Mouse (Mus musculus) Patski (cell line): ENCODE measurements around the gene Mapt. TPM values are rescaled to one million over a fixed set of nuclear protein-coding genes. Genes with fewer than 3 reads are reported as not detected.

ENCODE experiments used
- ATAC-seq: fragments of 100-300 bp; one replicate; pipeline ENCODE4 v1.8.0; 2021
- CTCF ChIA-PET: fragments of 350-600 bp; sonication (Branson Sonifier 250); formaldehyde crosslinking; loops from one replicate; lab custom pipeline; 2022; ENCODE audit warnings: inconsistent platforms; lab: Charles Lee
- POLR2A ChIA-PET: fragments of 350-600 bp; sonication (Branson Sonifier 250); formaldehyde crosslinking; loops from one replicate; lab custom pipeline; 2022; ENCODE audit warnings: antibody characterized with exemption, inconsistent platforms; lab: Charles Lee
- DNase-seq: peaks from one replicate; pipeline ENCODE4 v3.0.0-alpha.2; 2011; ENCODE audit warnings: low read depth, low spot score
- H3K27me3 ChIP-seq: fragments of 371-371 bp; one replicate; pipeline ENCODE4 v1.5.1; 2021
- CTCF ChIP-seq: fragments of 100-300 bp; IDR thresholded peaks from one replicate; pipeline ENCODE4 v1.5.1; 2021
- in situ Hi-C: fragments of 300-500 bp; cut with MboI; formaldehyde crosslinking; loops from 3 replicates; pipeline ENCODE4 v1.11.1; 2018; ENCODE audit warnings: low pct_unique_long_range_greater_than_20kb, mixed read lengths
- polyA plus RNA-seq: library from polyadenylated mRNA; unstranded; gene quantifications from one replicate; pipeline ENCODE4 v1.2.3, GENCODE M21; 2021

The Mapt gene
- polyA plus RNA-seq, 1 experiment from 2014 or later: 27.2 TPM

DNA sequence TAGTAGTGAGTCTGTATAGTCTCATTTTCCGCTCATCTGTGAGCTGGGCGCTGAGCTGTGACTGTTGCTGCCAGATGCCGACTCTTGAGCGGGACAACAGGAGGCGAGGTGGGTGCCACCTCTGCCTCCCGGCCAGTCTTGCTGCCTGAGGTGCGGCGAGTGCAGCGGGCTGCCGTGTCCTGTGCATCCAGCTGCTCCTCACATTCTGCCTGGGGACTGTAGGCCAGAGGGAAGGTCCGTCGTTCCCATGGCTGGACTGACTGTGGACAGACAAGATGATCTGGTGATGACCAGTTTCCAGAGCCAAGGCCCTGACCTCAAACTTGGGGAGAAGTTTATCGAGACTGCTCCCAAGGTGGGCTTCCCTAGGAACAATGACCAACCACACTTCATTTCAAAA lies 103.8 kb downstream of the Mapt start:
- no peak for ATAC-seq
- POLR2A ChIA-PET: no interaction called here
- TF ChIP-seq CTCF: no peak
- no peak for DNase-seq
- CTCF ChIA-PET: interaction anchor here (0.7 to 0.9 kb wide), 2 partner anchors 8 to 10 kb away, joined by 3 read pairs; no protein-coding TSS in a partner anchor
- in situ Hi-C loops: no loop called here
- H3K27me3 ChIP-seq: no peaks in the 10 kb centered on the region

- POLR2A ChIA-PET: interaction anchor here (0.7 to 0.9 kb wide), 2 partner anchors 14 to 95 kb away, joined by 3 to 4 read pairs; no protein-coding TSS in a partner anchor
- in situ Hi-C loops: no loop called here
- no peaks in the 10 kb centered on the region for H3K27me3 ChIP-seq
- DNase-seq (no peak), ATAC-seq (no peak)
- TF ChIP-seq CTCF: peak; percentile 61
- CTCF ChIA-PET: interaction anchor here (0.7 to 1.8 kb wide), 7 partner anchors 9 to 155 kb away, joined by 3 to 7 read pairs (median 4); no protein-coding TSS in a partner anchor
Observed at GRCm38 (mm10) chr11:104346931-104347330, 115.7 kb downstream of the Mapt start.

GRCm38 (mm10) chr11:104361790-104362189 lies 130.6 kb downstream of the Mapt start:
- ATAC-seq: peak; percentile 54
- peak; percentile 55 for DNase-seq
- POLR2A ChIA-PET: no interaction called here
- no peaks in the 10 kb centered on the region for H3K27me3 ChIP-seq
- no peak for TF ChIP-seq CTCF
- CTCF ChIA-PET: interaction anchor here (0.9 to 1.2 kb wide), 2 partner anchors 17 to 35 kb away, joined by 3 to 4 read pairs; no protein-coding TSS in a partner anchor
- in situ Hi-C loops: no loop called here

- DNase-seq: no peak
- ChIA-PET POLR2A (no interaction called here), CTCF (interaction anchor here (2.0 kb wide), 1 partner anchor 15 kb away, joined by 4 read pairs; no protein-coding TSS in a partner anchor)
- TF ChIP-seq CTCF: no peak
- in situ Hi-C loops: no loop called here
- H3K27me3 ChIP-seq: no peaks in the 10 kb centered on the region
- no peak for ATAC-seq
Observed at GRCm38 (mm10) chr11:104362704-104363103, 131.5 kb downstream of the Mapt start.

GRCm38 (mm10) chr11:104363823-104364600 lies 132.8 kb downstream of the Mapt start:
- in situ Hi-C loops: no loop called here
- DNase-seq (no peak), ATAC-seq (peak; percentile 26)
- ChIA-PET CTCF (interaction anchor here (1.2 to 2.0 kb wide), 4 partner anchors 10 to 35 kb away, joined by 3 to 5 read pairs (median 4); no protein-coding TSS in a partner anchor), POLR2A (interaction anchor here (0.7 kb wide), 1 partner anchor 87 kb away, joined by 5 read pairs; no protein-coding TSS in a partner anchor)
- TF ChIP-seq CTCF: no peak
- no peaks in the 10 kb centered on the region for H3K27me3 ChIP-seq

GRCm38 (mm10) chr11:104367486-104368190 lies 136.4 kb downstream of the Mapt start:
- DNase-seq: no peak
- CTCF ChIA-PET: interaction anchor here (1.2 to 2.5 kb wide), 2 partner anchors 10 to 22 kb away, joined by 3 to 8 read pairs; no protein-coding TSS in a partner anchor
- ATAC-seq: no peak
- POLR2A ChIA-PET: interaction anchor here (0.6 to 1.2 kb wide), 3 partner anchors 10 to 271 kb away, joined by 3 to 4 read pairs (median 4); no protein-coding TSS in a partner anchor
- in situ Hi-C loops: no loop called here
- no peak for TF ChIP-seq CTCF
- H3K27me3 ChIP-seq: no peaks in the 10 kb centered on the region

DNA sequence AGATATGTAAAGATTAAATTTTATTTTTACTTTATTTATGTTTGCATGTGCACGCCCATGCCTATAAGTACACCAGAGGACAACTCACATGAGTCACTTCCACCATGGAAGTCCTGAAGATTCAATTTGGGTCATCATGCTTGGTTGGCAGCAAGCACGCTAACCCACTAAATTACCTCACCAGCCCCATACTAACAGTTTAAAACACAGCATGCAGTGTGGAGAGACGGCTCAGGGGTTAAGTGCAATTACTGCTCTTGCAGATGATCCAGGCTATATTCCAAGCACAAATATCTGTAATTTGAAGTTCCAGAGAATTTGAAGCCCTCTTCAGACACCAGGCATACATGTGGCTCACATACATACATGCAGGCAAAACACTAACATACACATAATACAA lies 145.1 kb downstream of the Mapt start:
- DNase-seq: no peak
- no peak for ATAC-seq
- CTCF ChIA-PET: no interaction called here
- in situ Hi-C loops: no loop called here
- TF ChIP-seq CTCF: no peak
- H3K27me3 ChIP-seq: no peaks in the 10 kb centered on the region
- POLR2A ChIA-PET: no interaction called here

DNA sequence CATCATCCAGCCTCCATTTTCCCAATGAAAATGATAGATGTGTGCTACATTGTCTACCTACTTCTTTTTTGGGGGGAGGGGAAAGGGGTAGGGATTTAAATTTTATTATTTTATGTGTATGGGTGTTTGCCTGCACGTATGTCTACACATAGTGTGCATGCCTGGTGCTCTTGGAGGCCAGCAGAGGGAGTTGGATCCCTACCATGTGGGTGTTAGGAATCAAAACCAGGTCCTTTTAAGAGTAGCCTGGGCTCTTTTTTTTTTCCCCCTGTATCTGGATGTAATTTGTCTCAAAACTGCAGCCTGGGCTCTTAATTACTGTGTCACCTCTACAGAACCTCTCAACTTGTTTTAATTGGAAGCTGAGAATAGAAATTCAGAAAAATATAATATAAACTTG lies 148.4 kb downstream of the Mapt start:
- DNase-seq (no peak), ATAC-seq (no peak)
- TF ChIP-seq CTCF: peak; percentile 44
- in situ Hi-C loops: no loop called here
- ChIA-PET POLR2A (no interaction called here), CTCF (interaction anchor here (0.7 kb wide), 1 partner anchor 55 kb away, joined by 3 read pairs; no protein-coding TSS in a partner anchor)
- no peaks in the 10 kb centered on the region for H3K27me3 ChIP-seq

Other genes starting within 250 kb of the Mapt start
- not detected for gene Crhr1, start 98.5 kb upstream of the Mapt start, polyA plus RNA-seq
- gene Sppl2c, start 45.1 kb upstream of the Mapt start, polyA plus RNA-seq: not detected
- 52.2 TPM for gene Kansl1, start 237.5 kb downstream of the Mapt start, polyA plus RNA-seq